Mouse (Mus musculus) C2C12 (cell line): ENCODE results near the gene Pou2f1. TPM values are rescaled to one million over a fixed set of nuclear protein-coding genes. Genes with fewer than 3 reads are reported as not detected.

Experiments
- H3K27me3 ChIP-seq: one replicate; pipeline ENCODE4 v1.6.1; 2011; ENCODE audit not compliant: control insufficient read depth, insufficient read depth, insufficient read length
- H3K36me3 ChIP-seq: one replicate; pipeline ENCODE4 v1.6.1; 2011; ENCODE audit not compliant: control insufficient read depth, insufficient read depth
- H3K4me3 ChIP-seq: one replicate; pipeline ENCODE4 v1.5.1; 2011; ENCODE audit warnings: mild to moderate bottlenecking, control low read depth; ENCODE audit not compliant: poor library complexity, insufficient read depth, severe bottlenecking
- H3K79me2 ChIP-seq: one replicate; pipeline ENCODE4 v1.6.1; 2011; ENCODE audit not compliant: control insufficient read depth, insufficient read depth
- H3K79me3 ChIP-seq: one replicate; pipeline ENCODE4 v1.6.1; 2011; ENCODE audit warnings: low read depth, control low read depth
- H3ac ChIP-seq: one replicate; pipeline ENCODE3; 2011; ENCODE audit warnings: low read depth; ENCODE audit not compliant: control insufficient read depth, insufficient read length
- CEBPB ChIP-seq: IDR thresholded peaks from one replicate; pipeline ENCODE4 v1.6.1; 2011; ENCODE audit warnings: low read depth, mild to moderate bottlenecking, control low read depth, moderate library complexity
- CTCF ChIP-seq: IDR thresholded peaks from one replicate; pipeline ENCODE4 v1.5.1; 2011; ENCODE audit not compliant: control insufficient read depth, insufficient read depth, insufficient read length
- FOSL1 ChIP-seq: IDR thresholded peaks from one replicate; pipeline ENCODE4 v1.8.0; 2011; ENCODE audit warnings: mild to moderate bottlenecking, low read length; ENCODE audit not compliant: poor library complexity, insufficient read depth, severe bottlenecking
- MAX ChIP-seq: IDR thresholded peaks from one replicate; pipeline ENCODE4 v1.6.1; 2011; ENCODE audit warnings: mild to moderate bottlenecking, control low read depth
- MYOD1 ChIP-seq: IDR thresholded peaks from one replicate; pipeline ENCODE4 v1.6.1; 2011; ENCODE audit warnings: low read depth; ENCODE audit not compliant: control insufficient read depth, insufficient read length
- MYOG ChIP-seq: IDR thresholded peaks from one replicate; pipeline ENCODE4 v1.6.1; 2011; ENCODE audit not compliant: control insufficient read depth, insufficient read length; ENCODE audit errors: extremely low read depth
- USF1 ChIP-seq: IDR thresholded peaks from one replicate; pipeline ENCODE4 v1.6.1; 2011; ENCODE audit warnings: low read depth, mild to moderate bottlenecking, control low read depth, moderate library complexity
- polyA plus RNA-seq: library from polyadenylated mRNA; unstranded; fragments of >200 nt; fragmentation: generic; extraction: Trizol; gene quantifications from one replicate; pipeline ENCODE4 v1.2.1, GENCODE M21; 2012; ENCODE audit warnings: missing spikeins

The Pou2f1 gene
- polyA plus RNA-seq, 1 experiment = 3.2 TPM

DNA sequence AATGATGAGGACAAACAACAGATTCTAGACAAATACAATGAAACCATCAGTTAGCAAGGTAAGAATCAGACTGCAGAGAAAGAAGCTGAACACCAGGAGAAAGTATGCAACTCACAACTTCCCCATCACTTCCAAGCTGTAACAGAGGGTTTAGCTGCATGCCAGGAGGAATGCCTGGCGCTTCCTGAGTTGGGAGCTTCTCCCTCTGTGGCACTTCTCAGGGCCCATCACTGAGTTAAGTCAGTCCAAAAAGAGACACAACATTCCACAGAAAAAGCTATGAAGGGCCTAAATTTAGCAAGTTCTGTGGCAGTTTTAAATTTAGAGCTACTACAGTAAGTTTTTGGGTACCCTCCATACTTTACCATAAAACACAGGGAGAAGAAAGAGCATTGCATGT, 59.2 kb downstream of the Pou2f1 start:
- no peak overlapping the region for H3ac ChIP-seq
- peaks cover 74% of the 10 kb centered on the region for H3K79me2 ChIP-seq
- TF ChIP-seq MAX = no peak
- TF ChIP-seq CEBPB = no peak
- TF ChIP-seq USF1 = no peak
- no peak for TF ChIP-seq MYOD1
- no peak for TF ChIP-seq MYOG
- TF ChIP-seq CTCF = no peak
- TF ChIP-seq FOSL1 = no peak
- H3K4me3 ChIP-seq = no peak overlapping the region
- H3K36me3 ChIP-seq = no peaks in the 10 kb centered on the region
- peaks cover 21% of the 10 kb centered on the region for H3K79me3 ChIP-seq
- H3K27me3 ChIP-seq = no peaks in the 10 kb centered on the region

GRCm38 (mm10) chr1:165935466-165935818, 67.0 kb downstream of the Pou2f1 start:
- Histone ChIP-seq H3ac (no peak overlapping the region), H3K36me3 (no peaks in the 10 kb centered on the region), H3K4me3 (no peak overlapping the region), H3K79me2 (peaks cover 42% of the 10 kb centered on the region), H3K79me3 (peaks cover 19% of the 10 kb centered on the region), H3K27me3 (no peaks in the 10 kb centered on the region)
- TF ChIP-seq USF1 (no peak), CTCF (no peak), MYOD1 (no peak), MYOG (no peak), CEBPB (no peak), MAX (no peak), FOSL1 (no peak)

- Histone ChIP-seq H3K36me3 (no peaks in the 10 kb centered on the region), H3K79me3 (peaks cover 17% of the 10 kb centered on the region), H3K27me3 (no peaks in the 10 kb centered on the region), H3K79me2 (peaks cover 41% of the 10 kb centered on the region), H3K4me3 (no peak overlapping the region), H3ac (no peak overlapping the region)
- TF ChIP-seq CEBPB = no peak
- no peak for TF ChIP-seq MYOD1
- no peak for TF ChIP-seq MAX
Measured at GRCm38 (mm10) chr1:165934648-165935465, 67.6 kb downstream of the Pou2f1 start.

GRCm38 (mm10) chr1:165933915-165934647, 68.4 kb downstream of the Pou2f1 start:
- TF ChIP-seq MYOD1 = no peak
- Histone ChIP-seq H3K79me3 (peaks cover 15% of the 10 kb centered on the region), H3K4me3 (no peak overlapping the region), H3K27me3 (no peaks in the 10 kb centered on the region), H3K36me3 (no peaks in the 10 kb centered on the region), H3K79me2 (peaks cover 34% of the 10 kb centered on the region), H3ac (no peak overlapping the region)

GRCm38 (mm10) chr1:165932842-165933241, 69.6 kb downstream of the Pou2f1 start:
- no peak overlapping the region for H3K4me3 ChIP-seq

GRCm38 (mm10) chr1:165930510-165930909, 72.0 kb downstream of the Pou2f1 start:
- H3K4me3 ChIP-seq = no peak overlapping the region
- no peaks in the 10 kb centered on the region for H3K36me3 ChIP-seq
- H3K27me3 ChIP-seq = no peaks in the 10 kb centered on the region
- TF ChIP-seq CEBPB = no peak
- TF ChIP-seq MYOD1 = no peak
- TF ChIP-seq USF1 = no peak
- no peak for TF ChIP-seq MAX
- no peak for TF ChIP-seq CTCF
- TF ChIP-seq MYOG = no peak
- TF ChIP-seq FOSL1 = no peak
- H3K79me3 ChIP-seq = peaks cover 15% of the 10 kb centered on the region
- H3K79me2 ChIP-seq = peaks cover 20% of the 10 kb centered on the region
- H3ac ChIP-seq = no peak overlapping the region

More at GRCm38 (mm10) chr1:165932842-165933241, 69.6 kb downstream of the Pou2f1 start:
- no peaks in the 10 kb centered on the region for H3K27me3 ChIP-seq
- H3ac ChIP-seq = no peak overlapping the region
- peaks cover 34% of the 10 kb centered on the region for H3K79me2 ChIP-seq
- TF ChIP-seq CTCF = no peak
- TF ChIP-seq CEBPB = no peak
- no peak for TF ChIP-seq FOSL1
- no peak for TF ChIP-seq USF1
- TF ChIP-seq MAX = no peak
- no peak for TF ChIP-seq MYOG
- no peak for TF ChIP-seq MYOD1
- H3K79me3 ChIP-seq = peaks cover 15% of the 10 kb centered on the region
- no peaks in the 10 kb centered on the region for H3K36me3 ChIP-seq
